Mouse (Mus musculus) embryonic fibroblast, embryonic 13.5 days (primary cell): ENCODE results near the gene Fhdc1.

Experiments used
- CTCF ChIP-seq: IDR thresholded peaks from 2 replicates; pipeline ENCODE4 v1.5.1; 2011; ENCODE audit warnings: mild to moderate bottlenecking, control low read depth, low read length, moderate library complexity, borderline replicate concordance; ENCODE audit not compliant: insufficient read depth
- POLR2A ChIP-seq: IDR thresholded peaks from 2 replicates; pipeline ENCODE4 v1.6.1; 2011; ENCODE audit warnings: low read depth, mild to moderate bottlenecking, control low read depth, low read length, moderate library complexity

GRCm38 (mm10) chr3:84482121-84482520, 1.9 kb upstream of the Fhdc1 start:
- TF ChIP-seq POLR2A (no peak), CTCF (no peak)
